Mouse (Mus musculus): Measurements from ENCODE around the gene Urah. TPM values are rescaled to one million over a fixed set of nuclear protein-coding genes. Genes with fewer than 3 reads are reported as not detected.

The Urah gene
- polyA plus RNA-seq, 1 experiment = 15.9 TPM

GRCm38 (mm10) chr7:140802629-140803028, 32.2 kb upstream of the Urah start:
- Histone ChIP-seq H3K4me3 (ENCODE audit: control insufficient read depth, insufficient read depth, low read length) (no peak overlapping the region), H3K27ac (ENCODE audit: control insufficient read depth, insufficient read depth, low read length) (no peak overlapping the region), H3K27me3 (ENCODE audit: control insufficient read depth, insufficient read depth, low read length) (no peaks in the 10 kb centered on the region), H3K4me1 (replicated peaks; ENCODE audit: control insufficient read depth, insufficient read depth, low read length) (no peaks in the 10 kb centered on the region), H3K36me3 (ENCODE audit: control insufficient read depth, insufficient read depth, low read length) (no peaks in the 10 kb centered on the region)
- DNase-seq = no peak
- 84% methylated on average over 6 of the region's 6 CpGs for WGBS
- TF ChIP-seq CTCF (IDR thresholded peaks at IDR 0.05; ENCODE audit: borderline replicate concordance, control insufficient read depth, extremely low read depth, insufficient read depth, low read length, poor library complexity) (no peak), POLR2A (IDR thresholded peaks at IDR 0.05; ENCODE audit: control insufficient read depth, extremely low read depth, insufficient read depth, low read length, poor library complexity) (no peak)

GRCm38 (mm10) chr7:140805704-140806103, 29.1 kb upstream of the Urah start:
- WGBS = 8% methylated on average over 1 of the region's 1 CpGs
- no peaks in the 10 kb centered on the region for H3K27me3 ChIP-seq (ENCODE audit: control insufficient read depth, insufficient read depth, low read length)
- no peaks in the 10 kb centered on the region for H3K36me3 ChIP-seq (ENCODE audit: control insufficient read depth, insufficient read depth, low read length)

GRCm38 (mm10) chr7:140810496-140810895, 24.3 kb upstream of the Urah start:
- H3K4me1 ChIP-seq (replicated peaks; ENCODE audit: control insufficient read depth, insufficient read depth, low read length) = no peaks in the 10 kb centered on the region
- no peak for DNase-seq
- H3K27me3 ChIP-seq (ENCODE audit: control insufficient read depth, insufficient read depth, low read length) = no peaks in the 10 kb centered on the region
- H3K27ac ChIP-seq (ENCODE audit: control insufficient read depth, insufficient read depth, low read length) = no peak overlapping the region
- no peaks in the 10 kb centered on the region for H3K36me3 ChIP-seq (ENCODE audit: control insufficient read depth, insufficient read depth, low read length)
- TF ChIP-seq CTCF (IDR thresholded peaks at IDR 0.05; ENCODE audit: borderline replicate concordance, control insufficient read depth, extremely low read depth, insufficient read depth, low read length, poor library complexity) (no peak), POLR2A (IDR thresholded peaks at IDR 0.05; ENCODE audit: control insufficient read depth, extremely low read depth, insufficient read depth, low read length, poor library complexity) (no peak)
- no peak overlapping the region for H3K4me3 ChIP-seq (ENCODE audit: control insufficient read depth, insufficient read depth, low read length)
- WGBS = 92% methylated on average over 6 of the region's 6 CpGs

More at GRCm38 (mm10) chr7:140805704-140806103, 29.1 kb upstream of the Urah start:
- H3K4me3 ChIP-seq (ENCODE audit: control insufficient read depth, insufficient read depth, low read length) = no peak overlapping the region
- H3K27ac ChIP-seq (ENCODE audit: control insufficient read depth, insufficient read depth, low read length) = no peak overlapping the region
- TF ChIP-seq POLR2A (IDR thresholded peaks at IDR 0.05; ENCODE audit: control insufficient read depth, extremely low read depth, insufficient read depth, low read length, poor library complexity) = no peak
- TF ChIP-seq CTCF (IDR thresholded peaks at IDR 0.05; ENCODE audit: borderline replicate concordance, control insufficient read depth, extremely low read depth, insufficient read depth, low read length, poor library complexity) = peak; percentile 67; the same call in 1 of the 2 replicates
- H3K4me1 ChIP-seq (replicated peaks; ENCODE audit: control insufficient read depth, insufficient read depth, low read length) = no peaks in the 10 kb centered on the region
- DNase-seq = peak; percentile 48

GRCm38 (mm10) chr7:140811714-140812113, 23.1 kb upstream of the Urah start:
- H3K4me3 ChIP-seq (ENCODE audit: control insufficient read depth, insufficient read depth, low read length) = no peak overlapping the region
- no peaks in the 10 kb centered on the region for H3K36me3 ChIP-seq (ENCODE audit: control insufficient read depth, insufficient read depth, low read length)
- TF ChIP-seq CTCF (IDR thresholded peaks at IDR 0.05; ENCODE audit: borderline replicate concordance, control insufficient read depth, extremely low read depth, insufficient read depth, low read length, poor library complexity) = no peak
- TF ChIP-seq POLR2A (IDR thresholded peaks at IDR 0.05; ENCODE audit: control insufficient read depth, extremely low read depth, insufficient read depth, low read length, poor library complexity) = no peak
- H3K27me3 ChIP-seq (ENCODE audit: control insufficient read depth, insufficient read depth, low read length) = no peaks in the 10 kb centered on the region
- no peak overlapping the region for H3K27ac ChIP-seq (ENCODE audit: control insufficient read depth, insufficient read depth, low read length)
- no peak for DNase-seq
- 95% methylated on average over 13 of the region's 13 CpGs for WGBS
- H3K4me1 ChIP-seq (replicated peaks; ENCODE audit: control insufficient read depth, insufficient read depth, low read length) = no peaks in the 10 kb centered on the region

- Histone ChIP-seq H3K4me1 (replicated peaks; ENCODE audit: control insufficient read depth, insufficient read depth, low read length) (no peaks in the 10 kb centered on the region), H3K4me3 (ENCODE audit: control insufficient read depth, insufficient read depth, low read length) (no peak overlapping the region), H3K27ac (ENCODE audit: control insufficient read depth, insufficient read depth, low read length) (no peak overlapping the region), H3K36me3 (ENCODE audit: control insufficient read depth, insufficient read depth, low read length) (no peaks in the 10 kb centered on the region), H3K27me3 (ENCODE audit: control insufficient read depth, insufficient read depth, low read length) (no peaks in the 10 kb centered on the region)
- WGBS = 86% methylated on average over 12 of the region's 12 CpGs
- no peak for TF ChIP-seq POLR2A (IDR thresholded peaks at IDR 0.05; ENCODE audit: control insufficient read depth, extremely low read depth, insufficient read depth, low read length, poor library complexity)
- no peak for DNase-seq
Observed at GRCm38 (mm10) chr7:140812850-140813249, 22.0 kb upstream of the Urah start.

GRCm38 (mm10) chr7:140820173-140820572, 14.6 kb upstream of the Urah start:
- no peak overlapping the region for H3K4me3 ChIP-seq (ENCODE audit: control insufficient read depth, insufficient read depth, low read length)
- TF ChIP-seq POLR2A (IDR thresholded peaks at IDR 0.05; ENCODE audit: control insufficient read depth, extremely low read depth, insufficient read depth, low read length, poor library complexity) = no peak
- TF ChIP-seq CTCF (IDR thresholded peaks at IDR 0.05; ENCODE audit: borderline replicate concordance, control insufficient read depth, extremely low read depth, insufficient read depth, low read length, poor library complexity) = no peak
- WGBS = 88% methylated on average over 4 of the region's 4 CpGs
- H3K36me3 ChIP-seq (ENCODE audit: control insufficient read depth, insufficient read depth, low read length) = no peaks in the 10 kb centered on the region
- no peaks in the 10 kb centered on the region; the same call in 1 of the 2 replicates for H3K4me1 ChIP-seq (replicated peaks; ENCODE audit: control insufficient read depth, insufficient read depth, low read length)
- DNase-seq = no peak
- no peak overlapping the region for H3K27ac ChIP-seq (ENCODE audit: control insufficient read depth, insufficient read depth, low read length)
- H3K27me3 ChIP-seq (ENCODE audit: control insufficient read depth, insufficient read depth, low read length) = no peaks in the 10 kb centered on the region; the same call in 1 of the 2 replicates

- no peak for DNase-seq
- H3K36me3 ChIP-seq (ENCODE audit: control insufficient read depth, insufficient read depth, low read length) = no peaks in the 10 kb centered on the region
- H3K27ac ChIP-seq (ENCODE audit: control insufficient read depth, insufficient read depth, low read length) = no peak overlapping the region
- H3K4me1 ChIP-seq (replicated peaks; ENCODE audit: control insufficient read depth, insufficient read depth, low read length) = no peaks in the 10 kb centered on the region; the same call in 1 of the 2 replicates
- 82% methylated on average over 5 of the region's 5 CpGs for WGBS
- no peak for TF ChIP-seq POLR2A (IDR thresholded peaks at IDR 0.05; ENCODE audit: control insufficient read depth, extremely low read depth, insufficient read depth, low read length, poor library complexity)
- no peak for TF ChIP-seq CTCF (IDR thresholded peaks at IDR 0.05; ENCODE audit: borderline replicate concordance, control insufficient read depth, extremely low read depth, insufficient read depth, low read length, poor library complexity)
- no peak overlapping the region for H3K4me3 ChIP-seq (ENCODE audit: control insufficient read depth, insufficient read depth, low read length)
- H3K27me3 ChIP-seq (ENCODE audit: control insufficient read depth, insufficient read depth, low read length) = no peaks in the 10 kb centered on the region; the same call in 1 of the 2 replicates
Observed at GRCm38 (mm10) chr7:140821305-140821652, 13.5 kb upstream of the Urah start.
